Mouse (Mus musculus) liver, embryonic 18 days (tissue): ENCODE data around the gene Cxcl9. TPM values are rescaled to one million over a fixed set of nuclear protein-coding genes. Genes with fewer than 3 reads are reported as not detected.

Source experiments
- polyA plus RNA-seq: library from polyadenylated mRNA; depleted of rRNA; stranded (reverse); fragments of >200 nt; gene quantifications from 2 replicates; pipeline ENCODE4 v1.2.3, GENCODE M21; 2012; rRNA removed

The Cxcl9 gene
- polyA plus RNA-seq, result 0.21 and 1.6 TPM in 2 replicates

DNA sequence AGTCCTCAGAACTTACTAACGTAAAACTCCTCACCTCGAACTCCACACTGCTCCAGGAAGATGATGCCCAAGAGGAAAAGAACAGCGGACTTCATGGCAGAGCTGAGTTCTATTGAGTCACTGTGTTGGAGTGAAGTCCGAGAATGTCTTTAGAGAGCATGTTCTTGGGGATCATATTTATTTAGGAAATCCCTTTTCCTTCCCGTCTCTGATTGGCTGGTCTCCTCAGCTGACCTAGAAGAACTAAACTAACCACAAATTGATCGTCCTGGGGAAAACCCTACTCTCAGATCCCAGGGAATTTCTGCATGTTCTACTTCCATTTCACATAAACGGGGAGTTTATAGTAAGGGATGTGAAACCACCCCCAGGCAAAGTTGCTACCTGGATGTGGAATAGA, at the start of gene Cxcl9:
Gene Cxcl9 (minus strand): TSS at position 151 of the 400 bp plus-strand sequence.

GRCm38 (mm10) chr5:92348794-92349413, 21.0 kb upstream of the Cxcl9 start, which contains the start of gene Cxcl10:
Gene Cxcl10 (minus strand): TSS chr5:92348889.

DNA sequence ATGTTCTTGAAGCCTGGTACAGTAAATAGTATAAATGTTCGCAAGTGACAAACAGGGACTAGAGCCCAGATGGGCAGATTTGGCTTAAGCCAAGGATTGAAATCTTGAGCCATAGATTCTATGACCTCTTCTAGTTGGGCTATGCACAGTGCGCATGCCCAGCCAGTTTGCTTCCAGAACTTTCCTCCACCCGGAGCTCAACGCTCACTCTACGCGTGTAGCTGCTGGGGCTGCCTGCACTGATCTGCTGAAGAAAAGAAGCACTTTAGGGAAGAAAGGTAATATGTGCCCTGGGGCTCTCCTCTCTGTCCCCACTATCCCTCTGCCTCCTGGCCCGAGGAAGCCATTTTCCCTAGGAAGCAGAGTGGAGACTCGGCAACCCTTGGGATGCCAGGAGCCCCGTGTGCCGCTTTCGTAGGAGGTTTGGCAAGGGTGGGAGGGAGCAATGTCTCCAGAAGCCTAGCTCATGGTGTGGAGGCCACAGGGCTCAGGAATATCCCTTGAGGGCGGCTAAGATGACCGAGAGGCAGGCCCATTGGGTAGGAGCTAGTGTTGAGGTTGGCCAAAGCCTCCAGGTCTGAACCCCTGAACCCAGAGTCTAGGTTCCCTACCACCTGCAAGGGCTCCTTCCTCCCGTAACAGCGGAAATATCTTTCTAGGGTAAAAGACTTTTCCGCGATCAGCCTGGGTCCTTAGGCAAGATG, 3.9 kb upstream of the Cxcl9 start, which contains the start of gene Art3:
Gene Art3 (plus strand): TSS at position 193 of the 704 bp plus-strand sequence.

GRCm38 (mm10) chr5:92309681-92310511, 18.0 kb downstream of the Cxcl9 start, which contains the start of gene Sdad1:
Gene Sdad1 (minus strand): TSS chr5:92310479.

DNA sequence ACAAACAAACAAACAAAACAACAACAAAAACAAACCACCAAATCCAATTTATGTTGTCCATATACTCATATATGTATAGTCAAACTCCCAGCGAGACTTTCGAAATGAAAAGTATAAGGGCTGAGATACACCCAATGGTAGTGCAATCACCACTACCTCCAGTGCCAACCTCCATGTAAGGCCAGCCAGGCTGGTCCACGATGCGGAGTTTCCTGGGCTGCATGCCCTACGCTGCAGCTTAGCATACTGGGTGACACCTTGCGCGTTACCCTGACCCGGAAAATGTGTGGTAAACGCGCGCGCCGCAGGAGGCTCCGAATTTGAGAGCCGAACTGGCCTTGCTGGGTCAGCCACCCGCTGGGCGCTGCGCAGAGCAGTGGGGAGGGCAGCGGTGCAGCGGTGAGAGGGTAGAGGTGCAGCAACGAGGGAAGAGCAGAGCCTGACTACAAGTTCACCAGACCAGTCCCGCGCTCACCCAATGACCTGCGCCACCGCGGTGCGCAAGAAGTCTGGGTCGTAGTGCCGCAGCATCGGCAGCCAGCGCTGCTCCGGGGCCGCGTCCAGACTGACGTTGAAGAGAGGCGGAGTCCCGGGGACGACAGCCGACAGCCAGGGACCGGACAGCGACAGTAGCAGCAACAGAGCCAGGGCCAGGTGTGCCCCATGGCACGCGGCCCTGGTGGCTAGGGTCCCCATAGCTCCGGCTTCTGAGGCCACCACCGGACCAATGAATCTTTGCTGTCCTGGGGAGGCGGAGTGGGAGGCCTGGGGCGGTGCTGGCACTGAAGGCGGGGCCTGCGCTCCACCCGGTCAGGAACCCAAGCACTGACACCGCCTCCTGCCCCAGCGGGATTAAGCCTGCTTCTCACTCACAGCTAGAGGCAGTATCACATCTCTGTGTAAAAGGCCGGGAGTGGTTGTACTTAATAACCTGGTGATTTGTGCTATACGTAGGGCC, 50.2 kb downstream of the Cxcl9 start, which contains the start of gene Naaa:
Gene Naaa (minus strand): TSS at position 734 of the 958 bp plus-strand sequence.

Other genes with a start within 250 kb of the Cxcl9 start
- 15.7 and 16.0 TPM in 2 replicates for gene G3bp2, start 244.4 kb downstream of the Cxcl9 start, polyA plus RNA-seq
- gene Uso1, start 190.1 kb downstream of the Cxcl9 start, polyA plus RNA-seq, result 19.6 and 20.2 TPM in 2 replicates
- not detected in 2 replicates for gene U90926, start 112.7 kb downstream of the Cxcl9 start, polyA plus RNA-seq
- gene Ppef2, start 71.8 kb downstream of the Cxcl9 start, polyA plus RNA-seq, result 0.12 and 0.30 TPM in 2 replicates
- gene Naaa, start 49.9 kb downstream of the Cxcl9 start, polyA plus RNA-seq, result 6.8 TPM in 2 replicates
- gene Sdad1, start 17.6 kb downstream of the Cxcl9 start, polyA plus RNA-seq, result 7.3 and 8.0 TPM in 2 replicates
- 0.78 and 1.2 TPM in 2 replicates for gene Art3, start 3.7 kb upstream of the Cxcl9 start, polyA plus RNA-seq
- gene Cxcl10, start 20.8 kb upstream of the Cxcl9 start, polyA plus RNA-seq, result 12.1 and 17.6 TPM in 2 replicates
- gene Nup54, start 107.1 kb upstream of the Cxcl9 start, polyA plus RNA-seq, result 13.8 and 14.5 TPM in 2 replicates
- gene Scarb2, start 178.8 kb upstream of the Cxcl9 start, polyA plus RNA-seq, result 16.8 and 17.8 TPM in 2 replicates
- 9.7 and 13.2 TPM in 2 replicates for gene Fam47e, start 227.0 kb upstream of the Cxcl9 start, polyA plus RNA-seq